Mouse (Mus musculus) limb, embryonic 13.5 days (tissue): ENCODE results near the gene Dchs2. TPM values are rescaled to one million over a fixed set of nuclear protein-coding genes. Genes with fewer than 3 reads are reported as not detected.
A peak's percentile ranks its signal among the peaks of the same experiment; 100 is the strongest.

Source experiments
- ATAC-seq: fragments of 200-750 bp; cut with Nextera tagmentation; 2 replicates; pipeline ENCODE4 v1.8.0; 2017; ENCODE audit warnings: low read depth, moderate number of reproducible peaks, moderate TSS enrichment; ENCODE audit not compliant: low FRiP score
- H3K27ac ChIP-seq: fragments of 300-500 bp; sonication (generic); 2 replicates; pipeline ENCODE4 v1.5.1; 2015; ENCODE audit warnings: inconsistent platforms, mild to moderate bottlenecking, moderate library complexity
- H3K27me3 ChIP-seq: fragments of 300-500 bp; sonication (generic); 2 replicates; pipeline ENCODE4 v1.6.1; 2015; ENCODE audit warnings: mild to moderate bottlenecking, inconsistent platforms
- H3K36me3 ChIP-seq: fragments of 300-500 bp; sonication (generic); 2 replicates; pipeline ENCODE4 v1.6.1; 2015; ENCODE audit warnings: inconsistent platforms, mild to moderate bottlenecking, moderate library complexity
- H3K4me1 ChIP-seq: fragments of 300-500 bp; sonication (generic); 2 replicates; pipeline ENCODE4 v1.6.1; 2015; ENCODE audit warnings: inconsistent platforms
- H3K4me2 ChIP-seq: fragments of 300-500 bp; sonication (generic); replicated peaks from 2 replicates; pipeline ENCODE4 v1.6.1; 2015; ENCODE audit warnings: inconsistent platforms, mild to moderate bottlenecking, moderate library complexity
- H3K4me3 ChIP-seq: fragments of 300-500 bp; sonication (generic); 2 replicates; pipeline ENCODE4 v1.5.1; 2015; ENCODE audit warnings: moderate library complexity, mild to moderate bottlenecking, inconsistent platforms
- H3K9ac ChIP-seq: fragments of 300-500 bp; sonication (generic); 2 replicates; pipeline ENCODE4 v1.6.1; 2015; ENCODE audit warnings: mild to moderate bottlenecking, inconsistent platforms
- H3K9me3 ChIP-seq: fragments of 300-500 bp; sonication (generic); 2 replicates; pipeline ENCODE4 v1.6.1; 2016; ENCODE audit warnings: inconsistent platforms
- WGBS: fragments of 180-500 bp; shearing (Covaris S2); methylation state at CpG from one replicate; pipeline ENCODE4 v1.1.7; 2015; 5-methylcytosine and 5-hydroxymethylcytosine counted together
- polyA plus RNA-seq: library from polyadenylated mRNA; unstranded; fragments of >200 nt; fragmentation: Nextera tagmentation; extraction: Ambion mirVana; gene quantifications from 2 replicates; pipeline ENCODE4 v1.2.1, GENCODE M21; 2015

Dchs2 gene
- polyA plus RNA-seq, 1 experiment from 2014 or later: 0.84 TPM

- Histone ChIP-seq H3K4me1 (0 out of 2 replicates have a peak, but pooled peaks cover 7% of the 10 kb centered on the region), H3K9me3 (no peaks in the 10 kb centered on the region), H3K9ac (no peak overlapping the region), H3K27me3 (no peaks in the 10 kb centered on the region), H3K27ac (no peak overlapping the region), H3K4me2 (no peak overlapping the region), H3K36me3 (no peaks in the 10 kb centered on the region), H3K4me3 (no peak overlapping the region)
- ATAC-seq: no peak
- 71% methylated on average over 4 of the region's 4 CpGs for WGBS
These were observed 90.3 kb downstream of the Dchs2 start for GRCm38 (mm10) chr3:83218059-83218458.

- H3K9me3 ChIP-seq: no peaks in the 10 kb centered on the region
- no peak overlapping the region for H3K4me2 ChIP-seq
- no peak overlapping the region for H3K4me3 ChIP-seq
- no peaks in the 10 kb centered on the region for H3K27me3 ChIP-seq
- 93% methylated on average over 2 of the region's 2 CpGs for WGBS
- 0 out of 2 replicates have a peak, but pooled peaks cover 7% of the 10 kb centered on the region for H3K4me1 ChIP-seq
- no peak overlapping the region for H3K9ac ChIP-seq
- H3K36me3 ChIP-seq: no peaks in the 10 kb centered on the region
- H3K27ac ChIP-seq: no peak overlapping the region
- no peak for ATAC-seq
These were observed 92.4 kb downstream of the Dchs2 start for GRCm38 (mm10) chr3:83220101-83220500.

DNA sequence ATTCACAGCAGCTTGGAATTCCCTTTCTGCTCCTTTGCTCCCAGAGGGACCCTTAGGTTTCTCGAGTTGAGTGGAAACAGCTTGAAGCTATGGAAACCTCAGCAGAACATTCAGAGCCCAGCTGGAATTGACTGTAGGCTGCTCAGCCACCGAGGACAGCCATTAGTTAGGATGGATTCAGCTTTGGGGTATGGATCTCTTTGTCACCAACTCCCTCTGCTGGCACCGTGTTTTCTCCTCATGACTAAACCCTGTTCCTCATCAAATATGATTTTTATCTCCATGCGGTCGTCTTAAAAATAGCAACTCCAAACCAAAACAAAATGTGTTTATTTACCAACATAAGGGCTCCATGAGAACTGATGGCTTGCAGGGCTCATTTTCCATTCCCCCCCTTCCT, 94.4 kb downstream of the Dchs2 start:
- Histone ChIP-seq H3K27me3 (no peaks in the 10 kb centered on the region), H3K9me3 (no peaks in the 10 kb centered on the region), H3K27ac (no peak overlapping the region), H3K4me1 (0 out of 2 replicates have a peak, but pooled peaks cover 7% of the 10 kb centered on the region), H3K36me3 (no peaks in the 10 kb centered on the region), H3K4me3 (no peak overlapping the region), H3K9ac (no peak overlapping the region), H3K4me2 (no peak overlapping the region)
- WGBS: 46% methylated on average over 5 of the region's 5 CpGs
- ATAC-seq: peak; percentile 68

- WGBS: 45% methylated on average over 9 of the region's 9 CpGs
- no peak for ATAC-seq
- H3K27ac ChIP-seq: no peak overlapping the region; the same call in 1 of the 2 replicates
These were observed 100.6 kb downstream of the Dchs2 start for GRCm38 (mm10) chr3:83228383-83228782.

DNA sequence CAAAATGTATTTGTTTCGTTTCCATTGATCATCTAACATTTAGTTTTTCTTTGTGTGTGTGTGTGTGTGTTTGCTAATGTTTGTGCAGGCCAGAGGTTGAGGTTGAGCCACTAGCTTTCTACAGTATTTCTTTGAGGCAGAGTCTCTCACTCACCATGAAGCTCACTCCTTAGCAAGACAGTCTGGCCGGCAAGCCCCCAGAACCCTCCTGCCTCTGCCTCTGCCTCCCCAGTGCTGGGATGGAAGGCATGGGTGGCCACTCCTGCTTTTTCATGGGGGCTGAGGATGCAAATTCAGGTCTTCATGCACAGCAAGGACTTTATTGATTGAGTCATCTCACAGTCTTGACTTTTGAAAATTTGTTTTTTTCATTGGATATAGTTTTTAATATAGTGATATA, 102.6 kb downstream of the Dchs2 start:
- Histone ChIP-seq H3K27me3 (no peaks in the 10 kb centered on the region), H3K36me3 (no peaks in the 10 kb centered on the region), H3K27ac (no peak overlapping the region), H3K4me3 (no peak overlapping the region), H3K4me2 (no peak overlapping the region), H3K9me3 (peaks cover 2% of the 10 kb centered on the region; the same call in 1 of the 2 replicates), H3K4me1 (peaks cover 16% of the 10 kb centered on the region), H3K9ac (no peak overlapping the region)
- WGBS: 88% methylated on average over 2 of the region's 2 CpGs
- no peak for ATAC-seq

More at GRCm38 (mm10) chr3:83228383-83228782, 100.6 kb downstream of the Dchs2 start:
- Histone ChIP-seq H3K9ac (no peak overlapping the region), H3K4me3 (no peak overlapping the region), H3K4me1 (peaks cover 13% of the 10 kb centered on the region), H3K9me3 (peaks cover 2% of the 10 kb centered on the region; the same call in 1 of the 2 replicates), H3K36me3 (no peaks in the 10 kb centered on the region), H3K27me3 (no peaks in the 10 kb centered on the region), H3K4me2 (no peak overlapping the region)

- Histone ChIP-seq H3K9ac (no peak overlapping the region), H3K27ac (no peak overlapping the region), H3K36me3 (no peaks in the 10 kb centered on the region), H3K4me2 (no peak overlapping the region), H3K4me1 (0 out of 2 replicates have a peak, but pooled peaks cover 4% of the 10 kb centered on the region), H3K27me3 (no peaks in the 10 kb centered on the region), H3K9me3 (peaks cover 2% of the 10 kb centered on the region; the same call in 1 of the 2 replicates), H3K4me3 (no peak overlapping the region)
- ATAC-seq: no peak
- 75% methylated on average over 4 of the region's 4 CpGs for WGBS
These were observed 106.7 kb downstream of the Dchs2 start for GRCm38 (mm10) chr3:83234457-83234856.

- Histone ChIP-seq H3K4me3 (no peak overlapping the region), H3K4me1 (0 out of 2 replicates have a peak, but pooled peaks cover 4% of the 10 kb centered on the region), H3K9ac (no peak overlapping the region), H3K27me3 (no peaks in the 10 kb centered on the region), H3K27ac (no peak overlapping the region), H3K9me3 (peaks cover 2% of the 10 kb centered on the region; the same call in 1 of the 2 replicates), H3K36me3 (no peaks in the 10 kb centered on the region), H3K4me2 (no peak overlapping the region)
- no peak for ATAC-seq
- WGBS: 76% methylated on average over 5 of the region's 5 CpGs
These were observed 107.3 kb downstream of the Dchs2 start for GRCm38 (mm10) chr3:83235061-83235460.

- H3K27ac ChIP-seq: no peak overlapping the region
- H3K27me3 ChIP-seq: no peaks in the 10 kb centered on the region
- 74% methylated on average over 5 of the region's 5 CpGs for WGBS
- H3K36me3 ChIP-seq: no peaks in the 10 kb centered on the region
- no peak overlapping the region for H3K4me3 ChIP-seq
- H3K4me1 ChIP-seq: no peaks in the 10 kb centered on the region
- H3K9ac ChIP-seq: no peak overlapping the region
- no peak for ATAC-seq
- no peak overlapping the region for H3K4me2 ChIP-seq
- no peaks in the 10 kb centered on the region for H3K9me3 ChIP-seq
These were observed 118.8 kb downstream of the Dchs2 start for GRCm38 (mm10) chr3:83246536-83246935.

- 0 out of 2 replicates have a peak, but pooled peaks cover 3% of the 10 kb centered on the region for H3K4me1 ChIP-seq
- no peak for ATAC-seq
- H3K4me3 ChIP-seq: no peak overlapping the region
- no peak overlapping the region for H3K4me2 ChIP-seq
- H3K27me3 ChIP-seq: no peaks in the 10 kb centered on the region
- no peak overlapping the region for H3K9ac ChIP-seq
- 79% methylated on average over 4 of the region's 4 CpGs for WGBS
- H3K27ac ChIP-seq: no peak overlapping the region
- H3K36me3 ChIP-seq: no peaks in the 10 kb centered on the region
- H3K9me3 ChIP-seq: no peaks in the 10 kb centered on the region
These were observed 122.3 kb downstream of the Dchs2 start for GRCm38 (mm10) chr3:83250001-83250545.

DNA sequence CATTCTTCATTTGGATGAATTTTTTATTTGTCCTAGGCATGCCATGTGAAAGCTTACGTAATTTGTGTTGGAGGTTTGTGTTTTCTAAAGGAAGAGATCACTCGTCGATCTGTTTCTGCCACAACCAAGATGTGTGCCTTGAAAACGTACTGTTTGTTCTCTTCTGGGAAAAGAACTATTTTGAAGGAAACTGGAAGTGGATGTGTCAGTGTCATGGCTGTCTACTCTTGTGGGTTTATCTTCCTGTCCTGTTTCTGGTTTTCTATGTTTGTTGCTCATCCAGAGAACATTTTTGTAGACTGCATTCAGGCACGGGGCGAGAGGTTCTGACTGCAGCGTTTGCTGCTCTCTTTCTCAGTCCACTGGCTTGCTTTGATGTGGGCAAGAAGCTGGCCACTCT, 124.2 kb downstream of the Dchs2 start:
- Histone ChIP-seq H3K4me2 (no peak overlapping the region), H3K9ac (no peak overlapping the region), H3K27ac (no peak overlapping the region), H3K27me3 (no peaks in the 10 kb centered on the region), H3K9me3 (no peaks in the 10 kb centered on the region), H3K4me1 (0 out of 2 replicates have a peak, but pooled peaks cover 3% of the 10 kb centered on the region), H3K36me3 (no peaks in the 10 kb centered on the region), H3K4me3 (no peak overlapping the region)
- 72% methylated on average over 7 of the region's 7 CpGs for WGBS
- no peak for ATAC-seq

GRCm38 (mm10) chr3:83259421-83259820, 131.7 kb downstream of the Dchs2 start:
- ATAC-seq: no peak
- no peak overlapping the region for H3K27ac ChIP-seq
- H3K4me1 ChIP-seq: peaks cover 3% of the 10 kb centered on the region
- no peaks in the 10 kb centered on the region for H3K36me3 ChIP-seq
- no peaks in the 10 kb centered on the region for H3K27me3 ChIP-seq
- H3K4me3 ChIP-seq: no peak overlapping the region
- no peak overlapping the region for H3K9ac ChIP-seq
- H3K4me2 ChIP-seq: no peak overlapping the region
- 43% methylated on average over 4 of the region's 4 CpGs for WGBS
- H3K9me3 ChIP-seq: no peaks in the 10 kb centered on the region

GRCm38 (mm10) chr3:83266009-83266408, 138.3 kb downstream of the Dchs2 start:
- 75% methylated on average over 4 of the region's 4 CpGs for WGBS
- H3K27ac ChIP-seq: no peak overlapping the region

GRCm38 (mm10) chr3:83270228-83270627, 142.5 kb downstream of the Dchs2 start:
- Histone ChIP-seq H3K9ac (no peak overlapping the region), H3K27me3 (peaks cover 3% of the 10 kb centered on the region; the same call in 1 of the 2 replicates), H3K36me3 (no peaks in the 10 kb centered on the region), H3K4me1 (peaks cover 5% of the 10 kb centered on the region), H3K4me3 (no peak overlapping the region), H3K9me3 (no peaks in the 10 kb centered on the region), H3K27ac (no peak overlapping the region), H3K4me2 (no peak overlapping the region)
- WGBS: 90% methylated on average over 14 of the region's 14 CpGs
- ATAC-seq: no peak

More at GRCm38 (mm10) chr3:83266009-83266408, 138.3 kb downstream of the Dchs2 start:
- Histone ChIP-seq H3K4me1 (no peaks in the 10 kb centered on the region), H3K9ac (no peak overlapping the region), H3K9me3 (no peaks in the 10 kb centered on the region), H3K4me2 (no peak overlapping the region), H3K36me3 (no peaks in the 10 kb centered on the region), H3K4me3 (no peak overlapping the region), H3K27me3 (no peaks in the 10 kb centered on the region)
- ATAC-seq: no peak
